Mouse (Mus musculus) heart, embryonic 16.5 days (tissue): Measurements from ENCODE around the gene Myrfl. TPM values are rescaled to one million over a fixed set of nuclear protein-coding genes. Genes with fewer than 3 reads are reported as not detected.

Source experiments
- ATAC-seq: fragments of 200-750 bp; cut with Nextera tagmentation; replicated peaks from 2 replicates; pipeline ENCODE4 v1.8.0; 2017; ENCODE audit warnings: moderate number of reproducible peaks; ENCODE audit not compliant: insufficient read depth, low FRiP score; ENCODE audit errors: extremely low read depth
- H3K27ac ChIP-seq: fragments of 300-500 bp; sonication (generic); 2 replicates; pipeline ENCODE4 v1.5.1; 2014; ENCODE audit warnings: mild to moderate bottlenecking, low read length, control low read depth, moderate library complexity
- H3K27me3 ChIP-seq: fragments of 300-500 bp; sonication (generic); 2 replicates; pipeline ENCODE4 v1.6.1; 2014; ENCODE audit warnings: low read length, mixed read lengths; ENCODE audit not compliant: control insufficient read depth, insufficient read depth
- H3K36me3 ChIP-seq: fragments of 300-500 bp; sonication (generic); 2 replicates; pipeline ENCODE4 v1.6.1; 2014; ENCODE audit not compliant: control insufficient read depth, insufficient read depth
- H3K4me1 ChIP-seq: fragments of 300-500 bp; sonication (generic); 2 replicates; pipeline ENCODE4 v1.6.1; 2014; ENCODE audit warnings: low read length, mixed read lengths; ENCODE audit not compliant: control insufficient read depth, insufficient read depth
- H3K4me2 ChIP-seq: fragments of 300-500 bp; sonication (generic); 2 replicates; pipeline ENCODE4 v1.6.1; 2014; ENCODE audit warnings: low read depth, mild to moderate bottlenecking, control low read depth, low read length
- H3K4me3 ChIP-seq: fragments of 300-500 bp; sonication (generic); 2 replicates; pipeline ENCODE4 v1.5.1; 2014; ENCODE audit warnings: mild to moderate bottlenecking, control low read depth, low read length
- H3K9ac ChIP-seq: fragments of 300-500 bp; sonication (generic); 2 replicates; pipeline ENCODE4 v1.6.1; 2014; ENCODE audit warnings: low read length, control low read depth
- H3K9me3 ChIP-seq: fragments of 300-500 bp; sonication (generic); replicated peaks from 2 replicates; pipeline ENCODE4 v1.6.1; 2016; ENCODE audit warnings: low read length; ENCODE audit not compliant: control insufficient read depth
- WGBS: fragments of 180-500 bp; shearing (Covaris S2); extraction: QIAGEN DNeasy Blood & Tissue Kit; methylation state at CpG from one replicate; pipeline ENCODE4 v1.1.7; 2014; 5-methylcytosine and 5-hydroxymethylcytosine counted together
- polyA plus RNA-seq: library from polyadenylated mRNA; unstranded; fragments of >200 nt; fragmentation: Nextera tagmentation; extraction: Ambion mirVana; gene quantifications from 2 replicates; pipeline ENCODE4 v1.2.1, GENCODE M21; 2015

Myrfl gene
- polyA plus RNA-seq, 1 experiment from 2014 or later = 0.55 TPM

DNA sequence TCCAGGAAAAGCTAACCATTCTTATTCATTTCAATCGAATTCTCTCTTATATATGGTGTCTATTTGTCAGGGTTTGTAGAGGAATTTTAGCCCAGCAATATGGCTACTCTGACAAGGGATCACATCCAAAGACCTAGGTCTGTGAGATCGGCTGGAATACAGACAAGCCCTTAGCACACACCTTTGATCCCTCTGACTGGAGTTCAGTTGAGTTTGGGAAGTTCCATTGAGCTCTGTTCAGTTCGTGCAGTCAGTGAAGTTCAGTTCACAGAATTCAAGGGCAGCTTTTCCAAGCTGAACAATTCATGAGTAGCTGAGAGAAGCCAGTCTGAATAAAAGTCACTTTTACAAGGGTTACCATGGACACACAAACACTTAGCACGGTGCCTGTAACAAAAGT is 148.0 kb downstream of the Myrfl start:
- 85% methylated on average over 4 of the region's 4 CpGs for WGBS

DNA sequence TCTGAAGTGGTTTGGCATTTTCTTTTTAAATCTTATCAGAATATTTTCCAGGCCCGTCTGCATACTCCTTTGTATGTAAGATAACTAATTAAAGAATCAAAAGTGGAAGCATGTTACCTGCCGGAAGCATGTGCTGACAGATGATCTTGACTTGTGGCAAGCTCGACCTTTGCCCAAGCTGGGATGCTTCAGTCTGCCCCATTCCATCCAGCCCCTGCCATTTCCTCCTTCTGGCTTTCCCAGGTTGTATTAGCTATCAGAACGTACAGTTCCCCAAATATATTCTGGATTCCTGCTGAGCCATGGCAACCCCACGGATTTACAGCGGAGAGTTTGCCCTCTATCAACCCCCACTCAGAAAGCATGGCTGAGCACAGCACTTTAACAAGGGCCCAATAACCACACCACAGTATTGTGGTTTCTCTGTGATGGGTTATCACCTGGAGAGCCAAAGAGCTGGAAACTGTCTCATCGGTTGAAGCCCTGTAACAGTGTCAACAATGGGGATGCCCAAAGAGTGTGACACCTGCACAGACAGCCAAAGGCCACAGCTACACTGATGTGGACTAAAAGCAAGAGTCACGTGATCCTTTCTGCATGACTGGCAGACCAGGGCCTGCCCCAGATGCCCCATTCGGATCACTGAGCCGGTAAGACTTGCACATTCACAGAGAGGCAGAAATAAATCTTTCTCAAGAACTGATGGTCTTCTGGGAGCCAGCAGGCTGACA is 150.3 kb downstream of the Myrfl start:
- Histone ChIP-seq H3K4me3 (no peak overlapping the region), H3K27me3 (no peaks in the 10 kb centered on the region), H3K36me3 (no peaks in the 10 kb centered on the region), H3K9me3 (0 out of 2 replicates have a peak, but pooled peaks cover 3% of the 10 kb centered on the region), H3K27ac (no peak overlapping the region), H3K4me2 (no peak overlapping the region), H3K4me1 (peaks cover 15% of the 10 kb centered on the region), H3K9ac (no peak overlapping the region)
- peak; percentile 71 for ATAC-seq
- 51% methylated on average over 10 of the region's 10 CpGs for WGBS

More for the DNA sequence above, 148.0 kb downstream of the Myrfl start:
- Histone ChIP-seq H3K27ac (no peak overlapping the region), H3K4me3 (no peak overlapping the region), H3K27me3 (no peaks in the 10 kb centered on the region), H3K9ac (no peak overlapping the region), H3K36me3 (no peaks in the 10 kb centered on the region), H3K4me1 (peaks cover 15% of the 10 kb centered on the region), H3K4me2 (no peak overlapping the region), H3K9me3 (0 out of 2 replicates have a peak, but pooled peaks cover 3% of the 10 kb centered on the region)
- no peak for ATAC-seq

GRCm38 (mm10) chr10:116742696-116743095 is 154.0 kb downstream of the Myrfl start:
- Histone ChIP-seq H3K4me3 (no peak overlapping the region), H3K9ac (no peak overlapping the region), H3K27me3 (no peaks in the 10 kb centered on the region), H3K9me3 (no peaks in the 10 kb centered on the region), H3K4me2 (no peak overlapping the region), H3K36me3 (no peaks in the 10 kb centered on the region), H3K27ac (no peak overlapping the region), H3K4me1 (peaks cover 16% of the 10 kb centered on the region)
- no peak for ATAC-seq
- 86% methylated on average over 2 of the region's 2 CpGs for WGBS

DNA sequence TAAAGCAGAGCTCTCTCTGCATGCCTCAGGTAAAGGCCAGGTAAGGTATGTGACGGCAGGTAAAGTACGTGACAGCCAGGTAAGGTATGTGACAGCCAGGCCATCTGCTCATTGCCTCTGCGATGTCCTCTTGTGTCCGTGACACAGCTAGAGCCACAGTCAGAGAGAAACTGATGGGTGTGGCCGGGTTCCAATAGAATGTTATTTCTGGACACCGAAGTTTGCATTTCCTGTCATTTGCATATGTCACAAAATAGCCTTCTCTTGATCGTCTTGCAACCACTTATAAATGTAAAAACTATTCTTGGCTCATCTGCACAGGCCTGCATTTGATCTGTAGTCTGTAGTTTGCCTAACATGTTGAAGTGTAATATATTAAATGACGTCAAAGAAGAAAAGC is 154.5 kb downstream of the Myrfl start:
- no peak overlapping the region for H3K9ac ChIP-seq
- no peaks in the 10 kb centered on the region for H3K27me3 ChIP-seq
- no peak overlapping the region for H3K4me2 ChIP-seq
- no peak overlapping the region for H3K4me3 ChIP-seq
- H3K9me3 ChIP-seq = no peaks in the 10 kb centered on the region
- ATAC-seq = no peak
- no peak overlapping the region for H3K27ac ChIP-seq
- WGBS = 76% methylated on average over 8 of the region's 8 CpGs
- H3K36me3 ChIP-seq = no peaks in the 10 kb centered on the region
- H3K4me1 ChIP-seq = peaks cover 16% of the 10 kb centered on the region

- no peaks in the 10 kb centered on the region for H3K36me3 ChIP-seq
- no peaks in the 10 kb centered on the region for H3K9me3 ChIP-seq
- no peak overlapping the region for H3K27ac ChIP-seq
- 76% methylated on average over 6 of the region's 6 CpGs for WGBS
- no peak overlapping the region for H3K4me3 ChIP-seq
- H3K9ac ChIP-seq = no peak overlapping the region
- H3K27me3 ChIP-seq = no peaks in the 10 kb centered on the region
- H3K4me1 ChIP-seq = peaks cover 14% of the 10 kb centered on the region
- no peak for ATAC-seq
- H3K4me2 ChIP-seq = no peak overlapping the region
These were observed 155.4 kb downstream of the Myrfl start for GRCm38 (mm10) chr10:116741343-116741742.

GRCm38 (mm10) chr10:116740073-116740472 is 156.6 kb downstream of the Myrfl start:
- Histone ChIP-seq H3K9me3 (no peaks in the 10 kb centered on the region), H3K27ac (peak overlapping the region; percentile 71), H3K4me1 (peaks cover 12% of the 10 kb centered on the region), H3K4me2 (no peak overlapping the region), H3K9ac (no peak overlapping the region), H3K27me3 (no peaks in the 10 kb centered on the region), H3K4me3 (no peak overlapping the region), H3K36me3 (no peaks in the 10 kb centered on the region)
- WGBS = 27% methylated on average over 7 of the region's 7 CpGs
- peak; percentile 66; the same call in 1 of the 2 replicates for ATAC-seq

DNA sequence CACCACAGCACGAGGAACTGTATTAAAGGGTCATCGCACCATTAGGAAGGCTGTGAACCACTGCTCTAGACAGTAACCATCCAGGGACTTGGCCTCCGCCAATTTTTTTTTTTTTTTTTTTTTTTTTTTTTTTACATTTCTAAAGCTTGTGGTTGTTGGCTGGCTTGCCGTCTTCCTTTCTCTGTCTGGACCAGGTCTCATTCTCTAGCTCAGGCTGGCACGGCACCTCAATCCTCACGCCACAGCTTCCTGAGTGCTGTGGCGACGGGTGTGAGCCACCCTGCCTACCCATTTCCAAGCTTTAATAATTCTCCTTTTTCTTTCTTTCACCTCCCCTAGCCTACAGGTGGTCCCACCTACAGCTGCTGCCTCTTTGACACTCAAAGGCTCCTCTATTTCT is 158.2 kb downstream of the Myrfl start:
- Histone ChIP-seq H3K36me3 (no peaks in the 10 kb centered on the region), H3K27ac (no peak overlapping the region; the same call in 1 of the 2 replicates), H3K9ac (no peak overlapping the region), H3K4me3 (no peak overlapping the region), H3K27me3 (no peaks in the 10 kb centered on the region), H3K4me1 (peaks cover 12% of the 10 kb centered on the region), H3K4me2 (no peak overlapping the region), H3K9me3 (no peaks in the 10 kb centered on the region)
- 80% methylated on average over 8 of the region's 8 CpGs for WGBS
- peak; percentile 38; the same call in 1 of the 2 replicates for ATAC-seq

GRCm38 (mm10) chr10:116735607-116736006 is 161.1 kb downstream of the Myrfl start:
- no peak overlapping the region for H3K4me2 ChIP-seq
- H3K27me3 ChIP-seq = no peaks in the 10 kb centered on the region
- H3K9me3 ChIP-seq = no peaks in the 10 kb centered on the region
- H3K4me3 ChIP-seq = no peak overlapping the region
- no peak overlapping the region for H3K27ac ChIP-seq
- H3K9ac ChIP-seq = no peak overlapping the region
- peak; percentile 26 for ATAC-seq
- WGBS = 67% methylated on average over 8 of the region's 8 CpGs
- H3K4me1 ChIP-seq = peaks cover 10% of the 10 kb centered on the region
- no peaks in the 10 kb centered on the region for H3K36me3 ChIP-seq

GRCm38 (mm10) chr10:116733651-116734050 is 163.1 kb downstream of the Myrfl start:
- Histone ChIP-seq H3K4me2 (no peak overlapping the region), H3K27me3 (no peaks in the 10 kb centered on the region), H3K4me3 (no peak overlapping the region), H3K27ac (no peak overlapping the region), H3K36me3 (no peaks in the 10 kb centered on the region), H3K9me3 (no peaks in the 10 kb centered on the region), H3K9ac (no peak overlapping the region), H3K4me1 (no peaks in the 10 kb centered on the region)
- ATAC-seq = no peak
- 51% methylated on average over 7 of the region's 7 CpGs for WGBS
